Mouse (Mus musculus) intestine, embryonic 16.5 days (tissue): Measurements from ENCODE around the gene Ggct. TPM values are rescaled to one million over a fixed set of nuclear protein-coding genes. Genes with fewer than 3 reads are reported as not detected.
"Not testable (repeated sequence)": the region's sequence is repeated elsewhere in the genome, so short reads cannot be mapped to it uniquely, and the experiment has no call there.

ENCODE experiments used
- ATAC-seq: fragments of 200-750 bp; cut with Nextera tagmentation; 2 replicates; pipeline ENCODE4 v1.8.0; 2017; ENCODE audit warnings: moderate TSS enrichment, moderate library complexity
- H3K27ac ChIP-seq: fragments of 300-500 bp; sonication (generic); 2 replicates; pipeline ENCODE4 v1.5.1; 2014; ENCODE audit warnings: mild to moderate bottlenecking, low read length
- H3K27me3 ChIP-seq: fragments of 300-500 bp; sonication (generic); replicated peaks from 2 replicates; pipeline ENCODE4 v1.6.1; 2014; ENCODE audit warnings: low read length, control low read depth, mixed read lengths; ENCODE audit not compliant: control insufficient read depth, insufficient read depth
- H3K36me3 ChIP-seq: fragments of 300-500 bp; sonication (generic); 2 replicates; pipeline ENCODE4 v1.6.1; 2014; ENCODE audit warnings: low read length, control low read depth; ENCODE audit not compliant: control insufficient read depth, insufficient read depth
- H3K4me1 ChIP-seq: fragments of 300-500 bp; sonication (generic); 2 replicates; pipeline ENCODE4 v1.6.1; 2014; ENCODE audit warnings: low read length, control low read depth, mixed read lengths; ENCODE audit not compliant: control insufficient read depth, insufficient read depth
- H3K4me2 ChIP-seq: fragments of 300-500 bp; sonication (generic); 2 replicates; pipeline ENCODE4 v1.6.1; 2014; ENCODE audit warnings: low read depth, low read length, control low read depth
- H3K4me3 ChIP-seq: fragments of 300-500 bp; sonication (generic); 2 replicates; pipeline ENCODE4 v1.5.1; 2014; ENCODE audit warnings: mild to moderate bottlenecking, low read length
- H3K9ac ChIP-seq: fragments of 300-500 bp; sonication (generic); 2 replicates; pipeline ENCODE4 v1.6.1; 2014; ENCODE audit warnings: low read depth, low read length
- H3K9me3 ChIP-seq: fragments of 300-500 bp; sonication (generic); 2 replicates; pipeline ENCODE4 v1.6.1; 2016; ENCODE audit warnings: low read length, control low read depth; ENCODE audit not compliant: control insufficient read depth
- WGBS: fragments of 180-500 bp; shearing (Covaris S2); extraction: QIAGEN DNeasy Blood & Tissue Kit; methylation state at CpG from one replicate; pipeline ENCODE4 v1.1.7; 2014; 5-methylcytosine and 5-hydroxymethylcytosine counted together
- polyA plus RNA-seq: library from polyadenylated mRNA; unstranded; fragments of >200 nt; fragmentation: Nextera tagmentation; extraction: Ambion mirVana; gene quantifications from 2 replicates; pipeline ENCODE4 v1.2.1, GENCODE M21; 2015

The Ggct gene
- polyA plus RNA-seq, 1 experiment from 2014 or later = 13.2 TPM

- ATAC-seq = no peak
- Histone ChIP-seq H3K27ac (no peak overlapping the region), H3K4me1 (no peaks in the 10 kb centered on the region), H3K36me3 (no peaks in the 10 kb centered on the region), H3K27me3 (no peaks in the 10 kb centered on the region), H3K9me3 (no peaks in the 10 kb centered on the region), H3K4me3 (no peak overlapping the region), H3K9ac (no peak overlapping the region), H3K4me2 (no peak overlapping the region)
- 77% methylated on average over 2 of the region's 2 CpGs for WGBS
These were observed 29.2 kb downstream of the Ggct start for GRCm38 (mm10) chr6:54963599-54963998.

- H3K9me3 ChIP-seq = no peaks in the 10 kb centered on the region
These were observed 35.1 kb downstream of the Ggct start for GRCm38 (mm10) chr6:54957655-54958054.

GRCm38 (mm10) chr6:54956425-54956824 is 36.3 kb downstream of the Ggct start:
- peak; percentile 91 for ATAC-seq

More at GRCm38 (mm10) chr6:54957655-54958054, 35.1 kb downstream of the Ggct start:
- Histone ChIP-seq H3K4me3 (no peak overlapping the region), H3K27me3 (no peaks in the 10 kb centered on the region), H3K4me1 (peaks cover 4% of the 10 kb centered on the region; the same call in 1 of the 2 replicates), H3K4me2 (no peak overlapping the region), H3K27ac (no peak overlapping the region), H3K36me3 (no peaks in the 10 kb centered on the region), H3K9ac (no peak overlapping the region)
- 92% methylated on average over 8 of the region's 8 CpGs for WGBS
- ATAC-seq = no peak

GRCm38 (mm10) chr6:54955949-54956348 is 36.8 kb downstream of the Ggct start:
- Histone ChIP-seq H3K4me1 (peaks cover 4% of the 10 kb centered on the region; the same call in 1 of the 2 replicates), H3K9ac (no peak overlapping the region), H3K27me3 (no peaks in the 10 kb centered on the region), H3K4me3 (no peak overlapping the region), H3K9me3 (no peaks in the 10 kb centered on the region), H3K4me2 (no peak overlapping the region), H3K36me3 (no peaks in the 10 kb centered on the region), H3K27ac (no peak overlapping the region)
- ATAC-seq = no peak

More at GRCm38 (mm10) chr6:54956425-54956824, 36.3 kb downstream of the Ggct start:
- Histone ChIP-seq H3K27ac (no peak overlapping the region), H3K9ac (no peak overlapping the region), H3K27me3 (no peaks in the 10 kb centered on the region), H3K4me3 (no peak overlapping the region), H3K4me1 (peaks cover 4% of the 10 kb centered on the region; the same call in 1 of the 2 replicates), H3K36me3 (no peaks in the 10 kb centered on the region), H3K4me2 (no peak overlapping the region), H3K9me3 (no peaks in the 10 kb centered on the region)
- WGBS = 39% methylated on average over 1 of the region's 1 CpGs

- H3K9ac ChIP-seq = no peak overlapping the region
- no peaks in the 10 kb centered on the region for H3K9me3 ChIP-seq
- H3K27me3 ChIP-seq = no peaks in the 10 kb centered on the region
- H3K4me2 ChIP-seq = no peak overlapping the region
- 61% methylated on average over 10 of the region's 10 CpGs for WGBS
- peaks cover 4% of the 10 kb centered on the region; the same call in 1 of the 2 replicates for H3K4me1 ChIP-seq
- no peaks in the 10 kb centered on the region for H3K36me3 ChIP-seq
- no peak for ATAC-seq
- H3K4me3 ChIP-seq = no peak overlapping the region
- H3K27ac ChIP-seq = peak overlapping the region; percentile 32; the same call in 1 of the 2 replicates
These were observed 37.9 kb downstream of the Ggct start for GRCm38 (mm10) chr6:54954659-54955414.

GRCm38 (mm10) chr6:54953399-54953798 is 39.4 kb downstream of the Ggct start:
- H3K4me1 ChIP-seq, H3K27ac ChIP-seq, H3K36me3 ChIP-seq, H3K4me3 ChIP-seq, ATAC-seq, H3K9me3 ChIP-seq, H3K9ac ChIP-seq, H3K27me3 ChIP-seq, H3K4me2 ChIP-seq: not testable (repeated sequence)
- 87% methylated on average over 4 of the region's 4 CpGs for WGBS

GRCm38 (mm10) chr6:54952542-54952941 is 40.2 kb downstream of the Ggct start:
- no peaks in the 10 kb centered on the region for H3K27me3 ChIP-seq
- no peak for ATAC-seq
- WGBS = 92% methylated on average over 3 of the region's 3 CpGs
- no peak overlapping the region for H3K4me3 ChIP-seq
- no peak overlapping the region for H3K4me2 ChIP-seq
- peaks cover 4% of the 10 kb centered on the region; the same call in 1 of the 2 replicates for H3K4me1 ChIP-seq
- no peaks in the 10 kb centered on the region for H3K36me3 ChIP-seq
- no peaks in the 10 kb centered on the region for H3K9me3 ChIP-seq
- no peak overlapping the region for H3K27ac ChIP-seq
- no peak overlapping the region for H3K9ac ChIP-seq

- Histone ChIP-seq H3K36me3 (0 out of 2 replicates have a peak, but pooled peaks cover 3% of the 10 kb centered on the region), H3K9ac (no peak overlapping the region), H3K9me3 (no peaks in the 10 kb centered on the region), H3K27me3 (peaks cover 8% of the 10 kb centered on the region; the same call in 1 of the 2 replicates), H3K4me2 (no peak overlapping the region), H3K4me3 (no peak overlapping the region), H3K4me1 (no peaks in the 10 kb centered on the region), H3K27ac (no peak overlapping the region)
- no peak for ATAC-seq
- WGBS = 78% methylated on average over 5 of the region's 5 CpGs
These were observed 44.1 kb downstream of the Ggct start for GRCm38 (mm10) chr6:54948682-54949081.

- H3K4me3 ChIP-seq = no peak overlapping the region
- no peak for ATAC-seq
- peaks cover 8% of the 10 kb centered on the region; the same call in 1 of the 2 replicates for H3K27me3 ChIP-seq
- no peak overlapping the region for H3K4me2 ChIP-seq
- no peaks in the 10 kb centered on the region for H3K4me1 ChIP-seq
- no peak overlapping the region for H3K9ac ChIP-seq
- H3K9me3 ChIP-seq = no peaks in the 10 kb centered on the region
- 0 out of 2 replicates have a peak, but pooled peaks cover 3% of the 10 kb centered on the region for H3K36me3 ChIP-seq
- WGBS = 69% methylated on average over 4 of the region's 4 CpGs
- H3K27ac ChIP-seq = no peak overlapping the region
These were observed 46.4 kb downstream of the Ggct start for GRCm38 (mm10) chr6:54946241-54946953.
